Mouse (Mus musculus): ENCODE results near the gene Rab2b.
A peak's percentile ranks its signal among the peaks of the same experiment; 100 is the strongest.
"Not testable (repeated sequence)": the region's sequence is repeated elsewhere in the genome, so short reads cannot be mapped to it uniquely, and the experiment has no call there.

The Rab2b gene

DNA sequence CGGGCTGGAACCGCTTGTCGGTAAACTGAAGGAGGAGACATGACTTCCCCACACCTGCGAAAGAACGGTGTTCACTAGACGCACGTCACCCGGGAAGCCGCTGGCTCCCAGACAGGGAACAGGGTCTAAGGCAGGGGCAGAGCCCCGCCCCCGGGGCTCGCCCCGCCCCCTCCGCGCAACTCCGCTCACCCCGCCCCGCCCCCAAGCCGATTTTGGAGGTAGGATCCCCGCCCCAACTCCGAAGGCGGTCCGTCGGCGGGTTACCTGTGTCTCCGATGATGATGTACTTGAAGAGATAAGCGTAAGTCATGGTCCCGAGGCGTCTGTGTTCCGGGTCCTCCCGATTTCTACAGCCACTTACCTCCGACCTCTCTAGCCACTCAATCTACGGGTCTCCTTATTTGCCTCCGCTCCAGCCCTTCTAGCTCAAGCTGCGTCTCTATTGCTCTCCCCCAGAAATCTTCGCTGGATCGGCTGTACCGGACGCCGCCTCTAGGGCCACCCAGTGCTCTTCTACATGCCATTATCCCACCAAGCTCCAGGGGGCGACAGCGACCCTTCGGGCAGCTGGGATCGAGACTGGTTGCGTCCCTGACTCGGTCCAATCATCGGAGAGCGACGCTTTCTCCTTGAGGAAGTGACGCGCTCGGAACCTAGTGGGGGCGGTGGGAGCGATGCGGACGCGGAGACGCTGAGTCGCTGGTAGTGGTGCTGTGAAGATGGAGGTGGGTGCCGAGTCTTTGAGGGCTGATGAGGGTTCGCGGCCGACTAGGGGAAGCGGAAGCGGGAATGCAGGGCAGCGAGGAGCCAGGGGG, at the start of gene Rab2b, which contains the start of gene Tox4:
TSS of gene Rab2b (minus strand) at position 614 of the 815 bp plus-strand sequence.
TSS of gene Tox4 (plus strand) at position 215 of the 815 bp plus-strand sequence.
- peak; percentile 98 for DNase-seq

DNA sequence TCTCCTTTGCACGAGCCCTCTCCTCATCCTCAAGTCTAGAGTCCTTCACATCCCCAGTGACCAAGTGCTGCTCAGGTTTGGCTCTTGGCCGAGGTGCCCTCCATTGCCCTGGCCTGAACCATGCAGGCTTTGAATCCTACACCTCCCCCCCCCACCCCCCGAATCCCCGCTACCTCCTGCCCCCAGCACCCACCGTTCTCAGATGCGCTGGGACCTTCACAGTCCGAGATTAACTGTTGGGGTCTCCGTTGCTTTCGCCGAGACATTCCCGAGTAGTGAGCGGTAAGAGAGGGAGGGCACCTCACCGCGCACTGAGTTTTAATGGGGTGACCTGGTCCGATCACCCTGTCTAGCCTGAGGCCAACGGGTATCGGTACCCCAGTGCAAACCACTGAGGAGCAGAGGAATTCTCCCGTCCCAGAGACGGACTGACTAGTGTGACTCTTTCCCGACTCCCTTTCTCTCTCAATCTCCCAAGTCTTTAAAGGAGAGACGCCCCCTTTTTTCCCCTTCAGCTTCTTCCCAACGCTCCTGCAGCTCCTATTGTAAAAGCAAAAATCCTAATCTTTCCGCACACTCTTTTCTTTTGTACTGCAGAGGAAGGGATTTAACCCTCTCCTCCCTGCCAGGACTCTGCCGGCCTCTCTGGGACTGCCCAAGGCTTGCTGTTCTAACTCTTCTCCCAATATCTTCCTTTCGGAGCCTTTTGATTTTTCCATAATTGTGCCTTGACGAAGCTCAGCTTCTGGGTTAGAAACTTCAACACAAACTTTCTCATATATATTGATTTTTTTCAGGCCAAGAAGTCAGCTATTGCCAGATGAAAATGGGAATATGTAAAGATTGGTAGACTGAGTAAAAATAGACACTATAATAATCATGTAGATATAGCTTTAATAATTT, 48.8 kb upstream of the Rab2b start, which contains the start of gene Sall2:
TSS of gene Sall2 (minus strand) at position 853 of the 903 bp plus-strand sequence.
- DNase-seq, result no peak

DNA sequence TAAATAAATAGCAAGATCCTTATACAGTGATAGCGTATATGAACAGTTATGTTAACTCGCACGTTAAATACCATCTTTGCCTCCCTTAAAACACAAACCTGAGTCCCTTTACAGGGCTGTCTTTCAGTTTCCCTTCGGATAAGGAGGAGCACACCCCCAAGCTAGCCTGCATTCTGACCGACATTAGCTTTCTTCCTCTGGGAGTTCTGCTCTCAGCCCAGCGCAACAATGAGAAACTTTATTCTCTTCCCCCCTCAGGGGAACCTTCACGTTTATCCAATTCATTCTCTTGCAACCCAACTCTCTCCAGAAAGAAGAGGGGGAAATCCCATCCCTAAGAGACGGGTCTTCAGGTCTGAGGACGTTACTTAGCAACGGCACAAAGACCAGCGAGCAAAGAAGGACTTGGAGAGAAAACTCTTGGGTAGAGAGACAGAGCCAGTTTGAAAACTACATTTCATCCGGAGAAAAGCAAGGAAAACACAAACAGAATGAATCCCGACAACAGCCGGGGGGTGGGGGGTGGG, 48.1 kb upstream of the Rab2b start:
- no peak for DNase-seq

DNA sequence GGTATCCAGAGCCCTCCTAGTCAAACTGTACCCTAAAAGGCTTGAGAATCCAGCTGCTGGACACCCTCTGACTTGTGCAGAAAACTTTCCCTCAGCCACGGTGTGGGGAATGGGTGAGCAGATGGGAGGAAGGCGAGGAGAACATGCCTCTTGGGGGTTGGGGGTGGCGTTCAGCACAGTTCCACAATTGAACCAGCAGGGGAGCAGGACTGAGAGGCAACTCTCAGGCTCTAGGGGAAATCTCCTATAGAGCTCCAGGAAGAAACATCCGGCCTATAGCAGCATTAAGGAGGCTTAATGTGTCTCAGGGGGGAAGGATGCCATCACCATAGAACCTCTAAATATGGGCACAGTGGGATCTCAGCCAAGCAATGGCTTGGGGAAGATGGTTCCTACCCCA, 46.5 kb upstream of the Rab2b start:
- DNase-seq, result no peak

DNA sequence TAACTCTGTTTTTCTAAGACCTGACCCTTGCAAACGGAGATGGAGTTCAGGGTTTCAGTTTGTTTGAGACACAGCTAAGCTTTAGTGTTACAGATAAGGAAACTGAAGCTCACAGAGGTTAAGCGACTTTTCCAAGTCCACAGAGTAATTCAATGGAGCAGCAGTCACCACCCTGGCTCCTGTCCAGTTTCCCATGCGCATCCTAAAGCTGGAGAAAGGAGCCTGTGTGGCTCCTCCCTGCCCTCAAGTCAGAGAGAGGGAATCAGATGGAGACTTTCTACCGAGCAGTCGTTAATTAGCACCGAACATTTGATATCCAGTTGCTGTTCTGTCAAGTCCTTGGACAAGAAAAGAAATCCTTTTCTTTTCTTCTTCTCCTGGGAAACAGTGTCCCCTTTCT, 40.0 kb upstream of the Rab2b start:
- no peak for DNase-seq

DNA sequence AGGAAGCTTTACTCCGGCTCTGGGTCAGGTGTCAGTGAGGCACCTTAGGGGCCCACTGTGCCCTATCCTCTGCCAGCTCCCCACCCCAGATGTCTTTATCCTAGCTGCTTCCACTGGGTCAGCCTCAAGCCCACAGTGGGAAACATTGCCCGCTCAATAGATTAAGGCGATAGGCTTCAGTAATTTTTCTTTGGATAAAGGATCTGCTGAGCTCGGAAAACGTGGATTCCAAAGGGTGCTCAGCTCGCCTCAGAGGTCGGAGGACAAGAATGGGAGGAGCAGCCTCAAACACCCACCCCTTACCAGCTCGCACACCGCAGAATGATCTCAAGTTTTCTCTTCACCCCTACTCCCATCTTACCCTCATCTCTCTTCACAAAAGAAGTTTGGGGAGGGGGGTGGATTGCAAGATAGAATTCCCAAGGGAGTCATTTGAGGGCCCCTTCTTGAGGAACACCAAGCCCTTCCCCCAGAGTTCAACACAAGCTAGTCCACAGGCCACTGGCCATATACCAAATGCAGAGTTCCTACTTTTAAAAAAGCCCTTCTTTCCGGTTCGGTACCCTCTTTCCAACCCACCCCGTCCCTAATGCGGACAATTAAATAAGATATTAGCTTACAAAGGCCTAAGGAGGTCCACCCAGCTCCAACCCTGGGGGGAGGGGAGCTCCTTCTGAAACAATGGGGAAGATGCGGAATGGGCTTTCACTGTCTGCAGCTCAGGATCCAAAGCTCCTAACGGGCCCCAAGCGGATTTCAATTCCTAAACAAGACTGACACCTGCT, 37.3 kb upstream of the Rab2b start:
- no peak for DNase-seq

DNA sequence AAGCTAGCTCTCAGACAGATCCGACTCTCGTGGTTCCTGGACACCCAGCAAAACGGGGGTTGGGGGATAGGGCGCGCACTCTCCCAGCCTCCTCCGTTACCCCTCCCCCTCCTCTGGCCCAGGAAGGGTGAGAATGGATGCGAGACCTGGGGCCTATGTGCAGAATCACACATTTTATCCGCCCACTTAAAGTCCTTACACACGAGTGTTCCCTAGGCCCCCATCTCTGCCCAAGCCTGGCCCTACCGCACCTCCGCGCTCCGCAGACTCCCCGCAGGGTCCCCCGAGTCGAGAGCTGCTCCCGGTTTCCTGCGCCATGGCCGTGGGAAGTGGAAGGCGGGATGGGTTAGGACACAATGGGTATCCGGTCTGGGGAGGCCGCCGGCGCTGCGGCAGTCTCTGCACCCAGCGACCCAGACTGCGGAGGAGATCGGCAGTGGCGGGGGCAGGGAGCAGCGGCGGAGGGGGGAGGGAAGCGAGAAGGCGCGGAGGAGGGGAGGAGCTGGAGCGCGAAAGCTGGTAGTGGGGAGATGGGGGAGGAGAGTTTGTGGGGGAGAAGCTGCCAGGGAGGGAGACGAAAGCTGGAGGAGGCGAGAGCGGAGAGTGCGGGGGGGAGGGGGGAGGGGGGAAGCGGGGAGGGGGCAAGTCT, 36.6 kb upstream of the Rab2b start:
- DNase-seq, result peak; percentile 68

DNA sequence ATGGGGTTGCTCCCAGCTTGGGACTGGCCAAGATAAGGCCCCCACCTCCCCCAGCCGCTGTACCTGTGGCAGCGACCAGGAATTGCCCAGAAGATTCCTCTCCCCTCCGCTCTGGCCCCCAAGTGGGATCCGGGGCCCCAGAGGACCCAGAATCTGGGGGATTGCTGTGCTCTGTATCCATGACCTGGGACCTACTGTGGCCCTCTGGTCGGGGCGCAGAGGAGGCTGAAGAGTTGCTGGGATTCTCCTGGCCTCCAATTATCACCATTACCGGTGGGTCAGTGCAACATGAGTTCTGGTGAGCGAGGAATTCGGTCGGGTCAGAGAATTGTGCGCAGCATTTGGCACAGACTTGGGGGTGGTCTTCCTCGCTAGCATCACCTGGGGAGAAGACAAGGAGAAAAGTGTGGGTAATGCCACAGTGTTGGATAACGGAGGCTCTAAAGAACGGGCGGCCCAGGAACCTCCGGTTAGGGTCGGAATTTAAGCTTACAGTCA, 36.0 kb upstream of the Rab2b start:
- DNase-seq, result no peak

DNA sequence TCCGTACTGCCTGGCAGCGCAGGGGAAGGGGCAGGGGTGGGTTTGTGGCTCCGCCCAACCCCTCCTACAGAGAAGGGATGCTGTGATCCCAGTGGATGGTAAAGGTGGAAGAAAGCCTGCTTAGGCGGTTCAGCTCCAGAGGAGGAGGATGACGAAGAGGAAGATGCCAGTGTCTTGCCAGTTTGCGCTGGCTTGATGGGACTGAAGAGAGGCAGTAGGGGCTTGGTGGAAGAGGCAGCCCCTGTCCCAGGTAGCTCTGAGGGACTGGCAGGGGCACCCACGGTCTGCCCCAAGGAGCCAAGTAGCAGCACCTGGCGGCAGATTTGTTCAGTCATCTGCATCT, 35.4 kb upstream of the Rab2b start:
- DNase-seq, result no peak

DNA sequence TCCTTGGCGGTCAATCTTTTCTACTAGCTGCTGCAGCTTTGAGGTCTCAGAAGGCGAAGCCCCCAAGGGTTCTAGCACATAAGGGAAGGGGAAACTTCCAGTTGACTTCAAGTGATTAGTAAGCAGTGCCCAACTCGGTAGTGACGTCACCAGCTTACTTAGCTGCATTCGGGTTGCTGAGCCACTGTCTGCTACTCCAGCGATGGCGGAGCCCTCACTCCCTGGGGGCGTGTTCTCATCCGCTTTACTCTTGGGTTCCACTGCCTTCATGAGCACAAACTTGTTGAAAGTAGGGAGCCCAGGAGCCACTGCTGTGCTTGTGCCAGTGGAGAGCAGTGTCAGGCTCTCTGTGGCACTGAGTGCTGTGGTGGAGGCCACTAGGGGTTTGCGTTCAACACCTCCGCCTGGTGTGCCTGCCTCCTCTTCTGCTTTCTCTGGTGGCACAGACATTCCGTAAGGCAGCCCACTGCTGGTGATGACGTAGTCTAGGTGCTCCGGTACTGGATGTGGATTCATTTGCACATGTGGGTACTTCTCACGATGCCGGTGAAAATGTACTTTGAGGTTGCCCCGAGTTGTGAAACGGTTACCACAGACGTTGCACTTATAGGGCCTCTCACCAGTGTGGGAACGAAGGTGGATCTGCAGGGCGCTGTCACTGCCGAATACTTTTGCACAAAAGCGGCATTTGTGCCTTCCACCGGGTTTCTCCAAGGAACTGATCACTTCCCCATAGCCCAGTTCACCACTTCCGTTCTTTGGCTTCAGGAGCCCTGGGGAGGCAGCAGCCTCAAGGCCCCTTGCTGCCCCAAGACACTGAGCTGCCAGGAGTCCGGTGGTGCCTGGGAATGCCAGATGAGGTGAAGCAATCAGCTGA, 34.8 kb upstream of the Rab2b start:
- DNase-seq, result no peak

DNA sequence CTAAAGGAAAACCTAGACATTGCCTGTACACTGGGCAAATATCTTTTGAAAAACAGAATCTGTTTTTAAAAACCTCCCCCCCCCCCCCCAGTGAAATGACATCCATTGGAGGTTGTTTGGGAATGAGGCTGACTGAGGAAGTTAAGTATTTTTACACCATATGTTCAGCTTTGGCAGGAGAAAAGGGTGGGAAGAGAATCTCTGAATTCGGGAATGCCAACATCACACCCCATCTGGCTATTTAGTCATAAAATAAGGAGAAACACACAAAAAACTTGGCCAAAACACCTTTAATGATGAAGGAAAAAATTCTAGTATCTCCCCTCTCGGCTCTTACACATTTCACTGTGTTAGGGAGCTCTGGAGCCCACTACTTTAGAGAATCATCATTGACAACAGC, 31.6 kb upstream of the Rab2b start:
- DNase-seq, result no peak

DNA sequence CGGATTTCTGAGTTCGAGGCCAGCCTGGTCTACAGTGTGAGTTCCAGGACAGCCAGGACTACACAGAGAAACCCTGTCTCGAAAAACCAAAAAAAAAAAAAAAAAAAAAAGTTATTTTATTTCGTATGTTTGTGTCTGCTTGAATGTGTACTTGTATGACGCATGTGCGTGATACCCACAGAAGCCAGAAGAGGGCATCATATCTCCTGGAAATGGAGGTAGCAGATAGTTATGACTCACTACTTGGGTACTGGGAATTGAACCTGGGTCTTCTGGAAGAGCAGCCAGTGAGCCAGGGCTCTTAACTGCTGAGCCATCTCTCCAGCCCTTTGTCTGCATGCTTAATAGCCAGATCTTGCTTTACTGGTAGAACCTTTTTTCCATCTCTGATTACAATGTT, 31.0 kb upstream of the Rab2b start:
- DNase-seq, result not testable (repeated sequence)

DNA sequence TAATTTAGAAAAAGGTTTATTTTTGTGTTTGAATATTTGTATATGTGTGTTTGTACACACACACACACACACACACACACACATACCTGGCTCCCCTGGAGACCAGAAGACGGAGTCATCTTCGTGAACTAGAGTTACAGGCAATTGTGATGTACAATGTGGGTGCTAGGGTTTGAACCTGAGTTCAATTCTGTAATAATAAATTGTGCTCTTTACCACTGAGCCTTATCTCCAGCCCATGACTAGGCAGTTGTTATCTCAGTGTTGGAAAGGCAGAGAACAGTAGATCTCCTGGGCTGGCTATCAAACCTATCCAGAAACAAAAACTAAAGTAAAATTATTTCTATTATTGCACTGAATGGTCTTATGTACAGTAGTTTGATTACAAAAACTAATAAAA, 26.8 kb upstream of the Rab2b start:
- DNase-seq, result no peak

DNA sequence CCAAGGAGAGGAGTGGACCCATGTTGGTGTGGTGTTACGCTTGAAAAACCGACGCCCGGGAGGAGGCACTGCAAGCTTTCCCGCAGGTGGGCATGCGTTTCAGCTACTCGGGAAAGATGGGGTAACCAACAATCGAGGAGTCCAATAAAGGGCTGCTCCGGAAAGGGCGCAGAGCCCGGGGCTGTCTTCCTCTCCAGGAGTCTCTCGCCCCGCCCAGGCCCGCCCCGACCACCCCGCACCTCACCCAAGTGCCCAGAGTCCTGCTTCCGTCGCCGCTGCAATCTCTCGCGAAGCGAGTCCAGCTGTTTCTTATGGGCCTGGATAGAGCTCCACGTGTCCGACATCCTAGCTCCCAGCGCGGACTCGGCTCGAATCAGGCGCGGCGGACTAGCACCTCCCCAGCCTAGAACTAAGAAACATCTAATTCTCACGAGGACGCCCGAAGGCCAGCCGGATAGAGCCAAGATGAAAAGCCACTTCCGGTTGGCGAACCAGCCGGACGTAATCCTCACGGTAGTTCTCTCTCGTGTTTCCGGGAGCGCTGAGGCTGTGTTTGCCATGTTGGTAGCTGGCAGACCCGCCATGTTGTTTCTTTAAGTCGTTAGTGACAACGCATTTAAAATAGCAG, 25.4 kb upstream of the Rab2b start, which contains the start of gene Mettl3:
TSS of gene Mettl3 (minus strand) at position 485 of the 628 bp plus-strand sequence.
- peak; percentile 93 for DNase-seq

DNA sequence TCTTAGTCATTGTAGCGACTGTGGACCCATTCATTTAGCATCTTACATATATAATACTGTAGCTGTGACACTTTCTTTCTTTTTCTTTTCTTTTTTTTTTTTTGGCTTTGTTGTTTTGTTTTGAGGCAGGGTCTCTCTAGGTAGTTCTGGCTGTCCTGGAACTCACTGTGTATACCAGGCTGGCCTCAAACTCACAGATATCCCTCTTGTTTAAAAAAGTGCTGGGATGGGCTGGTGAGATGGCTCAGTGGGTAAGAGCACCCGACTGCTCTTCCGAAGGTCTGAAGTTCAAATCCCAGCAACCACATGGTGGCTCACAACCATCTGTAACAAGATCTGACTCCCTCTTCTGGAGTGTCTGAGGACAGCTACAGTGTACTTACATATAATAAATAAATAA, 24.2 kb upstream of the Rab2b start:
- DNase-seq, result not testable (repeated sequence)

DNA sequence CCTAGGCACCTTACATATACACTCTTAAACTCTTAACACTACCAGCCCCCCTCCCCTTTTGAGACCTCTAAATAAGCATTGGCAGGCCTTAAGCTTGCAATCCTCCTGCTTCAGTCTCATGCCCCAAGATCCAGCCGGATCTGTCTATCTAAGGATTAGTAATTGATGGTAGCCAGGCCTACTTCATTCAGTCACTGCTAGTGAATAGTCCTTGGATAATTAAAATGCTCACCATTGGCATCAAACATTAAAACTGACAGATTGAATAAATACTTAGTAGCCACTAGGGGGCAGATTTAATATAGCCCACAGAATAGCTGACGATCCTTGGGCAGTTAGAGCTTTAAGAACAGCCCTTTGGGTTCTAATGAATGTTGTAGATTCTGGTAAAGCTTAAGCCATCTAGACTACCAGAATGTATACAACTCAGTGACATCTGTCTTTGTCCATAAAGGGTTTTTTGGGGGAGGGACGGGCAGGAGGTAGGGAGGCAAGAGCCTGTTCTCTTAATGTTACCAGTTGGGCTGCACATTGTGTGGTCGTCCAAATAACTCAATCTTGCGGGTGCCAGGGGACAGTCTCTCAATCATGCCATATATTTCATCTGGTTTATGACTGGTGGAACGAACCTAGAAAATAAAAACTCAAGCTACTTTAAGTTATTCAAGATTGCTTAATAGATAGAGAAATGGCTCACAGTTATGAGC, 16.4 kb upstream of the Rab2b start:
- DNase-seq, result no peak

DNA sequence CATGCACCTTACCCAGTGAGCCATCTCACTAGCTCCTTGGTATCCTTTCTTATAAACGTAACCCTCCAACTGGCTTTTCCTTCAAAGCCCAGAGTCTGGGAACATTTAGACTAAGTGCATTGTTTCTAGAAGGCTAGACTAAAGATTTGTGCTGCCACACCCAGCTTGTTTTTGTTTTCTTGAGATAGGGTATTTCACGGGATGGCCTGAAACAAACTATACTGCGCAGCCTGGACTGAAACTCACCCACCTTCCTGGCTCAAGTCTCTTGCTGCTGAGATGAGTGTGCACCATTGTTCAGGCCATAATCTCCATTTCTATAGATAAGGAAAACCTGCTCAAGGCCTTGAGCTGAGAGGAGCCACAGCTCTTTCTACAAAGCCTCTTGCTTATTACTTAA, 4.8 kb upstream of the Rab2b start:
- DNase-seq, result no peak

DNA sequence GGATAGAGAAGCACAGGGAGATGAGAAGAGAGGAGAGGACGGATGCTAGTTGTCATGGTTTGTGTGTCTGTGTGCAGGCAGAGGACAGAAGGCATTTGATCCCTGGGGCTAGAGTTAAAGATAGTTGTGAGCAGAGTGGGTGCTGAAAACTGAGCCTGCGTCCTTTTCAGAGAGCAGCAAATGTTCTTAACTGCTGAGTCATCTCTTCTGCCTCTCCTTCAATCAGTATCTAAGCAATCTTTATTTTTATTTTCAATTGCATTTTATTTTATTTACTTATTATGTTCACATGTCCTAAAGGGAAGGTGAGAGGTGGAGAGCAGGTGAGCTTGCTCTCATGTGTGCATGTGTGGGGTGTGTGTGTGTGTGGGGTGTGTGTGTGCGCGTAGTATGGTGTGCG, 4.3 kb upstream of the Rab2b start:
- no peak for DNase-seq

DNA sequence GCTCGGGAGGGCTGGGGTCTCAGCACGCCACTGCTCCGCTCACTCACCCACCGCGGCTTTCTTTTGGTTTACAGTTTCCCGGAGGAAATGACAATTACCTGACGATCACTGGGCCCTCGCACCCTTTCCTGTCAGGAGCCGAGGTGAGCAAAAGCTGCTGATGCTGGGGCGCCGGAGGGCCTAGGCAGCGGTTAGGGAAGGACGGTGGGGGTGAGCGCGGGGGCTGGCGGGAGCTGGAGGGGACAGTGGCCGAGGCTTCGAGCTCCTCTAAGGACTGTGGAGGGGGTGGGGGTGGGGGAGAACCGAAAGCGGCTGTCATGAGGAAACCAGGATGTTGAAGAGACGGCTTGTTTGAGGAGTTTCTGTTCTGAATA, 389 bp upstream of the Rab2b start:
- no peak for DNase-seq

DNA sequence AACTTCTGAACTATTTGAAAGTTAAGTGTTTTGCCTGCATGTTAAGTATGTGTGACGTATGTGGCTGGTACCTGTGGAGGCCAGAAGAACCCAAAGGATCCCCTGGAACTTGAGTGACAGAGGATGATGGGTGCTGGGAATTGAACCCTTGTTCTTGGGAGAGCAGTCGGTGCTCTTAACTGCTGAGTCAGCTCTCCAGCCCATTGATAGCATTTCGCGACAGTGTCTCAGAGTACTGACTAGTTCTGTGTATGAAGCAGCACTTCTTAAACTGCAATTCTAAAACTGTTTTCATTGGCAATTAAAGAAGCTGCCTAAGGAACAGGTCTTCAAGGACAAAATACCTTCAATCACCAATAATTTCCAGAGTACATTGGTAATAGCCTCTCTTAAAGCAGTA, 2.1 kb downstream of the Rab2b start:
- no peak for DNase-seq

All from layer of hippocampus, adult 9-11 months (tissue).